Mouse (Mus musculus): ENCODE results near the gene Spi1. TPM values are rescaled to one million over a fixed set of nuclear protein-coding genes. Genes with fewer than 3 reads are reported as not detected.

Gene Spi1
- 33.1 and 50.9 TPM in 2 replicates for polyA plus RNA-seq (2012)

- TF ChIP-seq GATA1 (IDR thresholded peaks at IDR 0.05; ENCODE audit: low read length) = no peak
Measured at GRCm38 (mm10) chr2:91081775-91082695, at the start of gene Spi1. Gene Spi1, plus strand, starts transcription at chr2:91082390.

- TF ChIP-seq GATA1 (IDR thresholded peaks at IDR 0.05; ENCODE audit: low read length) = no peak
Measured at GRCm38 (mm10) chr2:91033000-91033399, 49.2 kb upstream of the Spi1 start.

GRCm38 (mm10) chr2:91035385-91035784 is 46.8 kb upstream of the Spi1 start, which contains the start of gene Rapsn:
Gene Rapsn, plus strand, starts transcription at chr2:91035620.
- no peak for TF ChIP-seq GATA1 (IDR thresholded peaks at IDR 0.05; ENCODE audit: low read length)

GRCm38 (mm10) chr2:91041786-91042185 is 40.4 kb upstream of the Spi1 start:
- no peak for TF ChIP-seq GATA1 (IDR thresholded peaks at IDR 0.05; ENCODE audit: low read length)

- no peak for TF ChIP-seq GATA1 (IDR thresholded peaks at IDR 0.05; ENCODE audit: low read length)
Measured at GRCm38 (mm10) chr2:91042651-91043398, 39.4 kb upstream of the Spi1 start.

GRCm38 (mm10) chr2:91044727-91045126 is 37.5 kb upstream of the Spi1 start:
- no peak for TF ChIP-seq GATA1 (IDR thresholded peaks at IDR 0.05; ENCODE audit: low read length)

GRCm38 (mm10) chr2:91047359-91047758 is 34.8 kb upstream of the Spi1 start:
- TF ChIP-seq GATA1 (IDR thresholded peaks at IDR 0.05; ENCODE audit: low read length) = no peak

GRCm38 (mm10) chr2:91051917-91052316 is 30.3 kb upstream of the Spi1 start:
- TF ChIP-seq GATA1 (IDR thresholded peaks at IDR 0.05; ENCODE audit: low read length) = no peak

GRCm38 (mm10) chr2:91052752-91053151 is 29.4 kb upstream of the Spi1 start:
- TF ChIP-seq GATA1 (IDR thresholded peaks at IDR 0.05; ENCODE audit: low read length) = no peak

- no peak for TF ChIP-seq GATA1 (IDR thresholded peaks at IDR 0.05; ENCODE audit: low read length)
Measured at GRCm38 (mm10) chr2:91053181-91053933, 28.8 kb upstream of the Spi1 start.

- no peak for TF ChIP-seq GATA1 (IDR thresholded peaks at IDR 0.05; ENCODE audit: low read length)
Measured at GRCm38 (mm10) chr2:91053934-91054382, 28.2 kb upstream of the Spi1 start, which contains the start of gene Psmc3. Gene Psmc3, plus strand, starts transcription at chr2:91054009.

GRCm38 (mm10) chr2:91058435-91058834 is 23.8 kb upstream of the Spi1 start:
- TF ChIP-seq GATA1 (IDR thresholded peaks at IDR 0.05; ENCODE audit: low read length) = no peak

- TF ChIP-seq GATA1 (IDR thresholded peaks at IDR 0.05; ENCODE audit: low read length) = no peak
Measured at GRCm38 (mm10) chr2:91059376-91059775, 22.8 kb upstream of the Spi1 start.

GRCm38 (mm10) chr2:91060544-91061355 is 21.4 kb upstream of the Spi1 start:
- peak; percentile 40 for TF ChIP-seq GATA1 (IDR thresholded peaks at IDR 0.05; ENCODE audit: low read length)

All from G1E-ER4 (cell line).